Mouse (Mus musculus) left cerebral cortex, postnatal 10 days (tissue): ENCODE measurements around the gene Uhrf2. TPM values are rescaled to one million over a fixed set of nuclear protein-coding genes. Genes with fewer than 3 reads are reported as not detected.

Experiments used
- DNase-seq, 2 experiments: peaks; one replicate each; pipeline ENCODE4 v3.0.0; 2021 to 2022; ENCODE audit warnings: low spot score in 2 of 2, mixed read lengths in 1 of 2; ENCODE audit errors: extremely low spot score in 1 of 2
- intact Hi-C: fragments of 180-260 bp; cut with DNase I; formaldehyde crosslinking; loops from one replicate; pipeline ENCODE4 v1.15.1; 2025
- total RNA-seq, 2 experiments: library from RNA; stranded (reverse); gene quantifications; 2 replicates each; pipeline ENCODE4 v1.2.3; 2021

The Uhrf2 gene
- total RNA-seq, 2 experiments from 2014 or later = 43.6 to 47.4 TPM

DNA sequence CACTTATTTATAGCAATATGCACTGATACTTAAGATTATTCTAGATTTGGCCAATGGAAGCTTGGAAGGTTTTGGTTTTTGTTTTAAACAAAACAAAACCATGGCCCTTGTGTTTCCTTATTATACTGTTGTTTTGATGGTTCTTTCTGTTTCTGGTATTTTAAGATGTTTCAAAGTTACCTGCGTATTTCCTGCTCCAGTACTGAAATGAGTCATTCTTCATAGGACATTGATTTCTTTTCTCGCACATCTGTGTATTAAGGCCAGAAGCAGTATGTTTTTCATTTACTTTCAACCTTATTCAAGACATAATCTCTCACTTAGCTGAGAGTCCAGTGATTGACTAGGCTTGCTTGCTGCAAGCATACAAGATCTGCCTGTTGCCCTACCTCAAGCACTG, 13.4 kb downstream of the Uhrf2 start:
- DNase-seq = no peak
- intact Hi-C loops = no loop called here

DNA sequence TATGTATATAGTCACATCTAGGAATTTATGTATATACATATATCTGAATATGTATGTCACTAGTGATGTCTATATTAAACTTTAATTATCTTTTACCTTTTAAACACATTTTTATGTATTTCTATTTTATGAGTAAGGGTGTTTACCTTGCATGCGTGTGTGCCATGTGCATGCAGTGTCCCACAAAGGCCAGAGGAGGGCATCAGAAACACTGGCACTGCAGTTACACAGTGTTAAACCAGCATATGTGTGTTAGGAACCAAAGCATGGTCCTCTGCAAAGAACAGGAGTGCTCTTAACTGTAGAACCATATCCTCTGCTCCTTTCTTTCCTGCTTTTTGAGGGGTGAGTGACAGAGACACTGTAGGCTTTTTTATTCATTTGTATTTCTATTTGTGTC, 14.3 kb downstream of the Uhrf2 start:
- intact Hi-C loops = no loop called here
- no peak for DNase-seq

DNA sequence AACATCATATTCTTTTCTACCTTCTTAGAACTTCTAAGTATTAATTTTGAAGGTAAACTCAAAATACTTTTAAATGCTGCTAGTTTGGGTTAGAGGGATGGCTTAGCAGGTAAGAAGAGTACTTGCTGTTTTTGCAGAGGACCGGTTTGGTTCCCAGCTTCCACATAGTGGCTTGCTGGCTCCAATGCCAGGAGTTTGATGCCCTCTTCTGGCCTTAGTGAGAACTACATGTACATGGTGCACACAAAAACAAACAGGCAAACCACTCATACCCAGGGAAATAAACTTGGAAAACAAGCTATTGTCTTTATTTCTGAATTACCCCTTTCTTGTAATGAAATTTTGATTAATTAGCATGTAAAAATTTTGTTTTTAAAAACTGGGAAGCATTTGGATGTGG, 15.5 kb downstream of the Uhrf2 start:
- intact Hi-C loops = no loop called here

DNA sequence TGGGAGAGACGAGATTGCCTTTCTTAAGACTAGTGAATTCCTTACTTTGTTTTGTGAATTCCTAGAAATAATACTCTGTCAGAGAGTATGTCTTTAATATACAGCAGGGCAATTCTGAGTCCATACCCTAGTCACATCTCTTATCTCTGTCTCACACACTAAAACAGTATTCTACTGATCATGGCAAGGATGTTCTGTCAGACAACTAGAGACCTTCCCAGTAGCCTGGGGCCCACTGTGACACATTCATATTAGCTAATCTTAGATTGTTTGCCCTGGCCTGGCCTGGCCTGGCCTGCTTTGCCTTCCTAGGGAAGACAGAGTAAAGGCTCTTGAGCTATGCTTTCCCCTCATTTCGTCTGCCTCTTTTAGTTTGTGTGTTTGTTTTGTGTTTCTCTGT, 20.3 kb downstream of the Uhrf2 start:
- intact Hi-C loops = no loop called here
- no peak for DNase-seq

More for the DNA sequence above, 15.5 kb downstream of the Uhrf2 start:
- DNase-seq = no peak

DNA sequence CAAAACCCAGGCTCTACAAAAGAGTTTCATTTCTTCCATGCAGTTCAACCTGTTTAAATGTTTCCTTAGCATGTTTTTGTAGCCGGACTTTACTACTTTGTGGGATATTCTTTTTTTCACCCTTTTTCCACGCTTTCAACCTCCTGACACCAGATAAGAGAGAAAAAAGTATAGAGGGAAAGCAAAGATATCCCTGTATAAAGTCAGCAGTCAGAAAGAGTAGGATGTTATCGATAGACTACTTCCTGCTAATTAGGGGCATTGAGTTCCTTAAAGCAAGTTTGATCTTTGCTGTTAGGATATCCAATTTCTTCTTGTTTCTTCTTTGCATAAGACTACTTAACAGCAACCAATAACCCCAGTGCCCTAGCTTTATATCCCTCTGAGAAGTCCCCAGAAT, 21.2 kb downstream of the Uhrf2 start:
- no peak for DNase-seq
- intact Hi-C loops = no loop called here

- intact Hi-C loops = no loop called here
- DNase-seq = no peak
Measured at GRCm38 (mm10) chr19:30054218-30054617, 23.9 kb downstream of the Uhrf2 start.

DNA sequence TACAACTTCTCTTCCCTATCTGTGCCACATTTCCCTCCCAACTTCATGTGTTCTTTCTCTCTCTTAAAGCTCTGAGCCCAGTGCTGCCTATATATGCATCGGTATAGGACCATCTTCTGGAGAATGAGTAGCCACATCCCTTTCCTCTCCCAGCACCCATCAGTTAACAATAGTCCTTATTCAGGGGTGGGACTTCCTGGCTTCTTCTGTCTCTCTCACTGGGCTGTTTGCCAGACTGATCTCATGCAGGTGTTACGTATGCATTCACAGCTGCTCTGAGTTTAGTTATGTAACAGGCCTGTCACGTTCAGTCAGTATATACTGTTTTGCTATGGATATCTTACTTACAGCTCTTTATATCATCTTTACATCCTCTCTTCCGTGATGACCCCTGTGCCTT, 35.5 kb downstream of the Uhrf2 start:
- no peak for DNase-seq
- intact Hi-C loops = no loop called here

GRCm38 (mm10) chr19:30090163-30090562, 59.9 kb downstream of the Uhrf2 start:
- no peak for DNase-seq
- intact Hi-C loops = no loop called here

GRCm38 (mm10) chr19:30091644-30092295, 61.5 kb downstream of the Uhrf2 start:
- intact Hi-C loops = no loop called here
- no peak for DNase-seq

- intact Hi-C loops = no loop called here
- no peak for DNase-seq
Measured at GRCm38 (mm10) chr19:30096186-30096585, 65.9 kb downstream of the Uhrf2 start.

GRCm38 (mm10) chr19:30097039-30097438, 66.7 kb downstream of the Uhrf2 start:
- DNase-seq = no peak

GRCm38 (mm10) chr19:30100571-30100970, 70.3 kb downstream of the Uhrf2 start:
- DNase-seq = no peak
- intact Hi-C loops = no loop called here

More at GRCm38 (mm10) chr19:30097039-30097438, 66.7 kb downstream of the Uhrf2 start:
- intact Hi-C loops = no loop called here

- intact Hi-C loops = no loop called here
Measured at GRCm38 (mm10) chr19:30102620-30103019, 72.3 kb downstream of the Uhrf2 start.

DNA sequence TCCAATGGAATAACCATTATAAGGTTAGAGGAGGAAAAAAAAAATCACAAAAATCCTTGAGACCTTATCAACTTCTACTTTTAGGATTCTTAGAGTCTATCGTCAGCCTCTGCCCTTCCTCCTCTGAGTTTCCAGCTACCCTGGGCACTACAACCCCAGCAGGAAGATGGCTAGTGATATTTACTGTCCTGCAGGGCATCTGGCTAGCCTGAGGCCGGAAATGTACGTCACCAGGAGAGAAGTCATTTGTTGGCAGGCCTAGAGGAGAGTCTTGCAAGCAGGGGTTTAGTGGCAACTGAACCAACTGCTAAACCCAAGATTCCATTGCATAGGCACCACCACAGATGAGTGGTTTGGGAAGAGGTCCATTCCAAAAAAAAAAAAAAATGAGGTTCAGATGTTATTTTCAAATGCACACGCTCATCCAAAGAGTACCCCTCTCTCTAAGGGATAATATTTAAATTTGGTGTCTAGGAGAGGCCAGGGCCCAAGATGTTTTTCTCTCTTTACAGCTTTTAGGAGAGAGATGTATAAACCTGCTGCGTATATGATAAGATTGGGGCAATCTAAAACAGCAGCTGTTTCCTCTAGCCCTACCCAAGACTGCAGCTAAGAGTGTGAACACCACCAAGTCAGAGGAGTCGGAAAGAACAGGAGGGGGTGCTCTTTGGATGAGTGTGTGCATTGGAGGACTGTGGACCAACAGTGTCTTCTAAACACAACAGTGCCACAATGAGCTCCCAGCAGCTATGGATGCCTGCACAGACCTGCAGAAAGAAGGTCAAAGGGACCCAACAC, 74.9 kb downstream of the Uhrf2 start:
- DNase-seq = no peak
- intact Hi-C loops = no loop called here

More at GRCm38 (mm10) chr19:30102620-30103019, 72.3 kb downstream of the Uhrf2 start:
- DNase-seq = no peak

DNA sequence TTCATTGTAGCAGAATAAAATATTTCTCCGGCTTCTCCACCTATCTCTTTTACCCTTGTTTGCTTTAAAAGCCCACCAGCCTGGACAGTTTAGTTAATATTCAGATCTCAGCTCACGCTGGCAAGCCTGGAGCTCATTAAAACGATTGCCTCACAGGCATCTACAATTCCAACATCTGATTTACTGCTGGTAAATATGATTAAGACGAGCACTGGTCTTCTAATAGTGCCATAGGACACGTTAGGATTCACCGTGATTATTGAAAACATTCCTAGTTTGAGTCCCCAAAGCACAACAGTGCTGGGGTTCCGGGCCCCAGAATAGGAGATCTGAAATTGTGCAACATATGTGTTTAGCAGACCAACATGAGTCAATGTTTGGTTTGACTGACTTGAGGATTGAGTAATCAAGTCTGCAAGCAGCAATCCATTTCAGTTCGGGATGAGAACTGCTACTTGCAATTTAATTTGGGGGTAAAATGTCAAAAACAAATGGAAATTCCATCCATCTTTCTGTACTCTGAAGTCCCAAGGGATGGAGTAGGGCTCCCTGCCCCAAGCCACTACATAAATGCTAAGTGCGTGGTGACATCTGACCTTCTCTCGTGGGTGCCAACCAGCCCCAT, 77.0 kb downstream of the Uhrf2 start:
- intact Hi-C loops = no loop called here
- no peak for DNase-seq

DNA sequence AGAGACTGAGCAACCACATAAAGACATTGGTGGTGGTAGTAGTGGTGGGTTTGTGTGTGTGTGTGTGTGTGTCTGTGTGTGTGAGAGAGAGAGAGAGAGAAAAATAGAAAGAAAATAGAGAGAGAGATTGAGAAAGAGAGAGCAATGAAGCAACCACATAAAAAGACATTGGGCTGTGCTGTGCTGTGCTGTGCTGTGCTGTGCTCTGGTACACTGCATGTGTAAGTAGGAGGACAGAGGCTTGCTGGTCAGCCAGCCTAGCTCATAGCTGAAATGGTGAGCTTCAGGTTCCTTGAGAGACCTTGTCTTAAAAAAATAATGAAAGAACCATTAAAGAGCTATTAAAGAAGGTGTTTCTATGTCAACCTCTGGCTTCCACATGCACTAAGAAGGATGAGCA, 78.3 kb downstream of the Uhrf2 start:
- intact Hi-C loops = no loop called here
- no peak for DNase-seq

- intact Hi-C loops = no loop called here
- no peak for DNase-seq
Measured at GRCm38 (mm10) chr19:30109122-30109521, 78.8 kb downstream of the Uhrf2 start.

DNA sequence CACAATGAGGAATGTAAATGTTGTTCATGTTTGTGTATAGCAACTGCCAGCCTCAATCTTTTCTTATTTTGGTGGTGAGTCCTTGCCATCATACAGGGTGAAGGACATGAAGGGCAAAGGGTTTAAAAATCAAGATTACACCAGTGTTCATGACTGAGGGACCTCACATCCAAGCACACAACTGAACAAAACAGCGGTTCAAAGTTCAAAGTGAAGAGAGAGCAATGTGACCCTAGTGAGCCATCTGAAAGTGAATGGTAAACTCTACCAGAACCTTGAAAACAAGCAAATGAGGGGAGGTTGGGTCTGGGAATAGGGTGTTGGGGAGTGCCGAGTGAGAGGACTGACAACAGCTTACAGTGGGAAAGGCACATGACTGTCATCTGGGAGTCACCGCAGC, 81.1 kb downstream of the Uhrf2 start:
- intact Hi-C loops = no loop called here
- no peak for DNase-seq

GRCm38 (mm10) chr19:30112961-30113688, 82.8 kb downstream of the Uhrf2 start:
- DNase-seq = no peak
- intact Hi-C loops = no loop called here
